Mouse (Mus musculus): ENCODE results near the gene Gm28038.

- TF ChIP-seq CTCF (IDR thresholded peaks at IDR 0.05; ENCODE audit: insufficient read depth, low read length) (no peak), POLR2A (IDR thresholded peaks at IDR 0.05; ENCODE audit: borderline replicate concordance, extremely low read depth, low read depth, low read length) (no peak)
These were observed 62.8 kb downstream of the Gm28038 start for GRCm38 (mm10) chr2:30343601-30344137.
